Mouse (Mus musculus) CH12.LX (cell line): ENCODE measurements around the gene A830031A19Rik. TPM values are rescaled to one million over a fixed set of nuclear protein-coding genes. Genes with fewer than 3 reads are reported as not detected.

Experiments
- DNase-seq: peaks from one replicate; pipeline ENCODE4 v3.0.0-alpha.2; 2013; ENCODE audit errors: extremely low read depth
- H3K27ac ChIP-seq: 2 replicates; pipeline ENCODE4 v1.5.1; 2012; ENCODE audit warnings: low read depth, mild to moderate bottlenecking, control low read depth, moderate library complexity; ENCODE audit not compliant: insufficient read depth
- H3K27me3 ChIP-seq: replicated peaks from 2 replicates; pipeline ENCODE3; 2012; ENCODE audit warnings: inconsistent platforms
- H3K36me3 ChIP-seq, 2 experiments: replicated peaks in 1 of 2; 2 replicates each; pipeline versions ENCODE3 to v1.6.1; 2012; ENCODE audit warnings: inconsistent platforms in 1 of 2, low read length in 1 of 2, mild to moderate bottlenecking in 1 of 2, mixed read lengths in 1 of 2, moderate library complexity in 1 of 2; ENCODE audit not compliant: control insufficient read depth in 1 of 2, insufficient read depth in 1 of 2
- H3K4me1 ChIP-seq, 2 experiments: 2 replicates each; pipeline ENCODE4 v1.6.1; 2012; ENCODE audit warnings: inconsistent platforms in 1 of 2, moderate library complexity in 1 of 2; ENCODE audit not compliant: insufficient read depth in 2 of 2, control insufficient read depth in 1 of 2
- H3K4me2 ChIP-seq: 2 replicates; pipeline ENCODE4 v1.6.1; 2012; ENCODE audit warnings: low read depth, mild to moderate bottlenecking, control low read depth; ENCODE audit not compliant: poor library complexity, insufficient read depth, severe bottlenecking
- H3K4me3 ChIP-seq, 3 experiments: fragments of 150-350 bp in 1 of 3; sonication (generic) in 1 of 3; replicated peaks in 1 of 3; 2 replicates each; pipeline versions ENCODE3 to v1.5.1; 2011 to 2012; ENCODE audit warnings: low read depth in 2 of 3, low read length in 2 of 3, mild to moderate bottlenecking in 2 of 3, moderate library complexity in 2 of 3, control low read depth in 1 of 3, improper control_type of control experiment in 1 of 3, inconsistent platforms in 1 of 3, mixed read lengths in 1 of 3; ENCODE audit not compliant: poor library complexity in 1 of 3
- H3K79me2 ChIP-seq: replicated peaks from 2 replicates; pipeline ENCODE4 v1.6.1; 2012; ENCODE audit warnings: mild to moderate bottlenecking, moderate library complexity; ENCODE audit not compliant: control insufficient read depth, poor library complexity, insufficient read depth, severe bottlenecking; ENCODE audit errors: extremely low read depth
- H3K9ac ChIP-seq: 2 replicates; pipeline ENCODE4 v1.6.1; 2012; ENCODE audit warnings: low read depth, mild to moderate bottlenecking, control low read depth, moderate library complexity; ENCODE audit not compliant: insufficient read depth
- H3K9me3 ChIP-seq: replicated peaks from 2 replicates; pipeline ENCODE3; 2012; ENCODE audit warnings: low read length, inconsistent platforms, mixed read lengths
- CHD2 ChIP-seq: IDR thresholded peaks from 2 replicates; pipeline ENCODE4 v1.6.1; 2011; ENCODE audit warnings: low read length, improper control_type of control experiment
- CTCF ChIP-seq, 2 experiments: IDR thresholded peaks in 1 of 2; conservative IDR thresholded peaks in 1 of 2; 2 replicates each; pipeline ENCODE4 v1.5.1; 2011 to 2012; ENCODE audit warnings: low read depth in 2 of 2, low read length in 2 of 2, improper control_type of control experiment in 1 of 2, inconsistent platforms in 1 of 2, mild to moderate bottlenecking in 1 of 2, moderate library complexity in 1 of 2
- E2F4 ChIP-seq: IDR thresholded peaks from 2 replicates; pipeline ENCODE4 v1.6.1; 2011; ENCODE audit warnings: low read depth, low read length, improper control_type of control experiment; ENCODE audit not compliant: insufficient replicate concordance
- ETS1 ChIP-seq: conservative IDR thresholded peaks from 2 replicates; pipeline ENCODE4 v1.6.1; 2012; ENCODE audit warnings: low read depth, mild to moderate bottlenecking, inconsistent platforms, low read length, improper control_type of control experiment, moderate library complexity
- HCFC1 ChIP-seq: IDR thresholded peaks from 2 replicates; pipeline ENCODE4 v1.6.1; 2012; ENCODE audit warnings: low read depth, mild to moderate bottlenecking, inconsistent platforms, low read length, improper control_type of control experiment
- IRF4 ChIP-seq: IDR thresholded peaks from 2 replicates; pipeline ENCODE4 v1.6.1; 2014; ENCODE audit warnings: low read depth, mild to moderate bottlenecking, inconsistent platforms, low read length, improper control_type of control experiment
- MAZ ChIP-seq: IDR thresholded peaks from 2 replicates; pipeline ENCODE4 v1.6.1; 2012; ENCODE audit warnings: low read depth, mild to moderate bottlenecking, inconsistent platforms, low read length, improper control_type of control experiment, moderate library complexity
- PAX5 ChIP-seq: IDR thresholded peaks from 2 replicates; pipeline ENCODE4 v1.6.1; 2012; ENCODE audit warnings: low read length, inconsistent platforms, mixed read lengths
- POLR2A ChIP-seq: IDR thresholded peaks from 2 replicates; pipeline ENCODE4 v1.6.1; 2011; ENCODE audit warnings: low read depth, mild to moderate bottlenecking, improper control_type of control experiment, low read length
- RAD21 ChIP-seq: IDR thresholded peaks from 2 replicates; pipeline ENCODE4 v1.6.1; 2011; ENCODE audit warnings: low read depth, mild to moderate bottlenecking, low read length, improper control_type of control experiment, moderate library complexity
- UBTF ChIP-seq: IDR thresholded peaks from 2 replicates; pipeline ENCODE4 v1.6.1; 2012; ENCODE audit warnings: low read depth, mild to moderate bottlenecking, inconsistent platforms, low read length, improper control_type of control experiment, moderate library complexity
- ZKSCAN1 ChIP-seq: IDR thresholded peaks from 2 replicates; pipeline ENCODE4 v1.6.1; 2012; ENCODE audit warnings: low read depth, inconsistent platforms, low read length, improper control_type of control experiment, borderline replicate concordance
- ZMIZ1 ChIP-seq: IDR thresholded peaks from 2 replicates; pipeline ENCODE4 v1.6.1; 2012; ENCODE audit warnings: low read depth, mild to moderate bottlenecking, inconsistent platforms, low read length, improper control_type of control experiment
- ZNF384 ChIP-seq: IDR thresholded peaks from 2 replicates; pipeline ENCODE4 v1.6.1; 2012; ENCODE audit warnings: low read depth, low read length, improper control_type of control experiment, inconsistent platforms
- dilution Hi-C: fragments of 300-500 bp; cut with MboI; formaldehyde crosslinking; loops from 2 replicates; pipeline ENCODE4 v1.14.3; 2020; ENCODE audit warnings: low sequenced_read_pairs; ENCODE audit not compliant: extremely low pct_unique_long_range_greater_than_20kb, extremely low pct_ligation_motif_present
- in situ Hi-C: fragments of 300-500 bp; cut with MboI; formaldehyde crosslinking; loops from 3 replicates; pipeline ENCODE4 v1.14.3; 2019; ENCODE audit warnings: low sequenced_read_pairs, low pct_ligation_motif_present, low pct_unique_long_range_greater_than_20kb, mixed read lengths
- polyA plus RNA-seq: library from polyadenylated mRNA; unstranded; fragments of >175 nt; gene quantifications from 2 replicates; pipeline ENCODE4 v1.2.1, GENCODE M21; 2012; ENCODE audit warnings: low read depth; ENCODE audit not compliant: insufficient read length
- total RNA-seq, 2 experiments: library from RNA; depleted of rRNA; stranded (reverse); fragments of 300-350 nt in 1 of 2; fragments of >200 nt in 1 of 2; gene quantifications; 2 replicates each; pipeline ENCODE4 v1.2.3; 2012 to 2014

Gene A830031A19Rik
- total and polyA plus RNA-seq, 3 experiments: not detected

GRCm38 (mm10) chr11:24000675-24001074, 74.2 kb downstream of the A830031A19Rik start:
- Histone ChIP-seq H3K27me3 (peaks cover 2% of the 10 kb centered on the region), H3K36me3 (no peaks in the 10 kb centered on the region), H3K27ac (no peak overlapping the region), H3K9ac (no peak overlapping the region), H3K4me1 (no peaks in the 10 kb centered on the region), H3K4me2 (no peak overlapping the region), H3K9me3 (no peaks in the 10 kb centered on the region), H3K79me2 (no peaks in the 10 kb centered on the region), H3K4me3 (no peak overlapping the region)
- no peak for TF ChIP-seq E2F4
- TF ChIP-seq POLR2A: no peak
- no peak for TF ChIP-seq ETS1
- TF ChIP-seq CHD2: no peak
- TF ChIP-seq CTCF (conservative IDR thresholded peaks at IDR 0.05 in 1 of 2, IDR thresholded peaks at IDR 0.05 in 1 of 2; ENCODE audit: low read depth in 2 of 2, low read length in 2 of 2): no peak
- no peak for TF ChIP-seq ZNF384
- no peak for TF ChIP-seq HCFC1
- no peak for TF ChIP-seq ZKSCAN1
- TF ChIP-seq IRF4: no peak
- no peak for TF ChIP-seq PAX5
- TF ChIP-seq RAD21: no peak
- TF ChIP-seq MAZ: no peak
- TF ChIP-seq UBTF: no peak
- TF ChIP-seq ZMIZ1: no peak
- no peak for DNase-seq
- dilution Hi-C loops: no loop called here
- in situ Hi-C loops: no loop called here

Other genes with a start within 250 kb of the A830031A19Rik start
- gene Papolg, start 179.8 kb downstream of the A830031A19Rik start, total RNA-seq (2012; rRNA removed): 13.3 and 13.6 TPM in 2 replicates
- 23.0 and 23.1 TPM in 2 replicates for gene Papolg, start 179.8 kb downstream of the A830031A19Rik start, total RNA-seq (2014; rRNA removed)
- gene Papolg, start 179.8 kb downstream of the A830031A19Rik start, polyA plus RNA-seq: 15.3 and 15.7 TPM in 2 replicates
- 6.8 and 9.0 TPM in 2 replicates for gene Bcl11a, start 3.0 kb upstream of the A830031A19Rik start, total RNA-seq (2012; rRNA removed)
- gene Bcl11a, start 3.0 kb upstream of the A830031A19Rik start, total RNA-seq (2014; rRNA removed): 13.4 and 13.9 TPM in 2 replicates
- 52.1 and 57.9 TPM in 2 replicates for gene Bcl11a, start 3.0 kb upstream of the A830031A19Rik start, polyA plus RNA-seq